Mouse (Mus musculus) brain, embryonic 14.5 days (tissue): ENCODE data around the gene Npnt.

Experiments
- CTCF ChIP-seq: fragments of 200-500 bp; IDR thresholded peaks from 2 replicates; pipeline ENCODE4 v1.5.1; 2012; ENCODE audit warnings: inconsistent platforms, mild to moderate bottlenecking, moderate library complexity, borderline replicate concordance; ENCODE audit not compliant: insufficient read depth, insufficient read length; ENCODE audit errors: extremely low read depth
- POLR2A ChIP-seq: fragments of 200-500 bp; IDR thresholded peaks from 2 replicates; pipeline ENCODE4 v1.6.1; 2012; ENCODE audit warnings: mild to moderate bottlenecking, inconsistent platforms, borderline replicate concordance; ENCODE audit not compliant: poor library complexity, insufficient read depth, insufficient read length, severe bottlenecking; ENCODE audit errors: extremely low read depth

GRCm38 (mm10) chr3:132884459-132884858, 65.6 kb downstream of the Npnt start:
- no peak for TF ChIP-seq POLR2A
- TF ChIP-seq CTCF = no peak
